Mouse (Mus musculus): ENCODE measurements around the gene C1ql4.

C1ql4 gene

DNA sequence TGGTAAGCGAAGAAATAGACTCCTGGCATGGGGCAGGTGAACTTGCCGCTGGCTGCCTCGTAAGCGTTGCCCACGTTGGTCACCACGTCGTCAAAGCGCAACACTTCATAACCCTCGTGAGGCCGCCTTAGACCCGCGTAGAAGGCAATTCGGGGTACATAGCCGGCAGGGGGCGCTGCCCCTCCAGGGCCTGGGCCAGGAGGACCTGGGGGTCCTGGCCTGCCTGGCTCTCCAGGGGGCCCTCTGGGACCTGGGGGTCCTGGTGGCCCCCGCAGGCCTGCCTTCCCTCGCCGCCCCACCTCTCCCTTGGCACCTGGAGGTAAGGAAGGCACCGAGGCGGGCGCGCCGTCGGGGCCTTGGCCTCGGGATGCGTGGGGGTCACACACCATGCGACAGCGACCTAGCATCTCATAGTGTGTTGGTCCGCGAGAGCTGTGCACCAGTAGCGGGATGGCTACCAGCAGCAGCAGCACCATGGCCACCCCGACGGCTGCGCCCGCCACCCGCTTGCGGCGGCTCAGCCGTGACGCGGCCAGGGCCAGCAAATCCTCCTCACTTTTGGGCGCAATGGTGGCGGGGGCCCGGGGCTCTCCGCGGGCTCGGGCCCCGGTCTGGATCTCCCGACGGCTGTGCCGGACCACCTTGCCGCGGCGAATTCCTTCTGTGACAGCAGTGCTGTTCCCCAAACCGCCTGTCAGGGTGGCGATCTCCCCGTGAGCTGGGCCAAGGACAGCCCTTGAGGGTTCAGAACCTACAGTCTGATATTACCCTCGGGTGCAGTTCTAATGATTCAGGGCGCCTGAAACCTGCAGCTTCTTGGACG lies at the start of gene C1ql4:
C1ql4 (minus strand) TSS at position 565 of the 823 bp plus-strand sequence.
- no peak for DNase-seq (ENCODE audit: low spot score in 2 of 2)

DNA sequence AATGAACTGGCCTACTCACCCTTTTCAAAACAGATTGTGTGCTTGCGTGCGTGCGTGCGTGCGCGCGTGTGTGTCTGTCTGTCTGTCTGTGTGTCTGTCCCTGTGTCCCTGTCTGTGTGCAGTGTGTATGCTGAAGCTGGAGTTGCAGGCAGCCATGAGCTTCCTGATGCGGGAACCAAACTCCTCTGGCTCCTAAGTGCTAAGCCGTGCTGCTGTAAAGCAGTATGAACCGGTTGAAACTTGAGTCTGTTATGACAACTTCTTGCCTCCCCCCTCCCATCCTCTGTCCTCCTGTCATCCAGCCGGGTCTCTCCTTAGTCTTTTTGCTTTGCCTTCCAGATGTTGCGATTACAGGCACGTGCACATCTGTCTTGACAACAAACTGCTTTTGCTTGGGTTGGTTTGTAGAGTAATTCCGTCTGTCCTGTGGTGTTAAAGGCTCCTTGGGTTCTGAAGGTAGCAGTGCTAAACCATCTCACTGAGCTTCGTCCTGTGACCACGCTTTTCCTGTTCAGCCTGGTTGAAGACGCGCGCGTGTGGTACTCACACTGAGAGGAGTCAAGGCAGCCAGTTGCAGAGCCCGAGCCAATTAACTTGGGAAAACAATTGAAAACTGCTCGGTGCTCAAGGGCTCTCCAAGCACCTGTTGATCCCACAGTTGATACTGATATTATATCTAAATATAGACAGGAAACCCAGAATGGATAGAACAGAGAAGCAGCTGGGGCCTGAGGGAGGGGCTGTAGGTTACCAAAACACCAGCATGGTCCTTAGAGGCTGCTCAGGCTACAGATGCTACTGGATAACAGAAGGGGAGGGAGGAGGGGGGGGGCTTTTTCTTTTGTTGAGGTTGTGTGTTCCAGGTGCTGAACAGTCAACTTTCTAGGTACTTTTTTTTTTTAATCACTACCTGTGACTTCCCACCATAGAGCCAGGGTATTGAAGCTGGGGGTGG lies 42.6 kb upstream of the C1ql4 start:
- no peak for DNase-seq (ENCODE audit: low spot score in 2 of 2)

DNA sequence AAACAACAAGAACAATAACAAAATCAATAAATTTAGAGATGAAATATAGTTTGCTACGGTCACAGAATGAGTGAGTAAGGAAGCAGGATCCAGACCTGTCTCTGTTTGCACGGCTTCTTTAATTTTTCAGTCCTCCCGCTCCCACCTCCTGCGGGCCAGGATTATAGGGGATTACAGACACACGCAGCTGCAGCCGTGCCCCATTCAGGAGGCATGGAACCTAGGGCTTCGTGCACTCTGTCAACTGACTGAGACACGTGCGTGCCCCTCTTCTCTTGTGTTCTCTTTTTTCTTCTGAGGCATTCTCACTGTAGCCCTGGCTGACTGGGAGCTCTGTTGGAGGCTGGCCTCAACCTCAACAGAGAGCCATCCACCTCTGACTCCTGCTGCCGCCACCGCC lies 41.8 kb upstream of the C1ql4 start:
- no peak for DNase-seq (ENCODE audit: low spot score in 2 of 2)

DNA sequence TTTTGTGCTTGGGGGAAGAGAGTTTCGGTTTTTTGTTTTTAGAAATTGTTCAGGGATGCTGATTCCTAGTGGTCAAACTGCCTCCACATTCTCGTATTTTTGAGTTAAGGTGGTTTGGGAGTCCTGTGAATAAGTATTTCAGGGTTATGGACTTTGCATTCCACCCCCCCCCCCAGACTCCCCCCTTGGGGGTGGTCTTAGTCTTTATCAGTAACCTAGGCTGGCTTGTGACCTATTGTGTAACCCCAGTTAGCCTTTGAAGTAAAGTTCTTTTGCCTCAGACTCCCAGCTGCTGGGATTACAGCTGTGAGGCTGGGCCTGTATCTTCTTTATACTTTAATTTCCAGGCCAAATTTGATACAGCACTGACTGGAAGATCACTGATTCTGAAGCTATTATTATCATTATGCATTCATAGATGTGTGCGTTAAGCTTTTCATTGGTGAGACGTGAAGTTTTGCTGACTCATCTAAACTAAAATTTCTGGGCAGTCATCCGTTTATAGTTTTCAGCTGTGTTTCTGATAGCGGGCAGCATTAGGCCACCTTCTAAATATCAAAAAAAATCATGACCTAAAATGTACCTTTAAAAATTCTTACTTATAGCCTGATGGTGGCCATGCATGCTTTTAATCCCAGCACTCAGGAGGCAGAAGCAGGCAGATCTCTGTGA lies 40.4 kb upstream of the C1ql4 start:
- no peak for DNase-seq (ENCODE audit: low spot score in 2 of 2)

DNA sequence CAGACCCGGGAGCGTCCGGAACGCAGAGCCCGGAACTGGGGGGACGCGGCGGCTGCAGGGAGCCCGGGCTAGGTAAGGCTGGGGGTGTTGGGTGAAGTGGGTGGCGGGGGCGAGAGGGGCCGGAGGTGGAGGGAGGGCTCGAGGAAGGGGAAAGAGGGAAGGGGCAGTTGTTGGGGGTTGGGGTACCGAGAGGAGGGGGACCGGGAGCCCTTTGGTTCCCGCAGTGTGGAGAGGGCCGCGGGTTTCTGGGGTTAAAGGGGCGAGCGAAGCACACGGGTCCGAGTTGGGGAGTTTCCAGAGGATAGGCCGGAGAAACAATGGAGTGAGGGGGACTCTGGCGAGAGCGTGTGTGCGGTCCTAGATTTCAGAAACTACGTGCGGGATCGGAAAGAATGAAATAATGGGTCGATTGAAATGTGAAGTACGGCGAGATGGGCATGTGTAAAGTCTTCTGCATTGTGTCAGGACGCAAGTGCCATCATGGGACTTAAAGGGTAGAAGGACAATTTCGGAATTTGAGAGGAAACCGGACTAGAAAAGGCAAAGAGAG lies 39.3 kb upstream of the C1ql4 start:
- DNase-seq (ENCODE audit: low spot score in 2 of 2), result no peak

DNA sequence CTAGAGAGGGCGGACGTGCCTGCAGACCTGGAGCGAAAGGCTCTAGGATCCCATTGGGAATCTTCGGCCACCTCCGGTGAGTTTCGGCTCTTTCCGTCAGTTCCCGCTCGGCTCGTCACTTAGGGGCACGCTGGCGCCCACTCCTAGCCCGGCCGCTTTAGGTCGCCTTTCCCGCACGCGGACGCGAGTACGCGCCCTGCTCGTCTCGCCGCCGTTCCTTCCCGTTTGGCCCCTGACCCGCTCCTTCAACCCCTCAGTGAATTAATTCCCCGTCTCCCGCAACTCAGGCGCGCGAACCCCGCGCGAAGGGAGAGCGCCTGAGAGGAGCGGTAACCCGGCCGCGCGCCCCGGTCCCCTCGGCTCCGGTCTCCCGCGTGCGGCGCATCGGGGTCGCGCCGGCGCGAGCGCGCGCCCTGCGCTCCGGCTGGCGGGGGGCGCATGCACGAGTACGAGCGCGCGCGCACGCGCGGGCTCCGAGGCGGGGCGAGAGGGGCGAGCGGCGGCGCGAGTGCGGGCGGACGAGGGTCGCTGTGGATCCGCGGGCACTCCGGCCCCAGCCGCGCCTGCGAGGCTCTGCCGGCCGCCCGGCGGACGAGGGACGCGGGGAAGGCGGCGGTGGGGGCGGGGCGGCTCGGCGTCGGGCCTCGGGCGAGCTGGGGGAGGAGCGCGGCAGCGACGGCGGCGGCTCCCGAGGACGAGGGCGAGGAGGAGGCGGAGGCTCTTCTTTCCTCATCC lies 38.6 kb upstream of the C1ql4 start:
- DNase-seq (ENCODE audit: low spot score in 2 of 2), result peak; percentile 7 to 14

DNA sequence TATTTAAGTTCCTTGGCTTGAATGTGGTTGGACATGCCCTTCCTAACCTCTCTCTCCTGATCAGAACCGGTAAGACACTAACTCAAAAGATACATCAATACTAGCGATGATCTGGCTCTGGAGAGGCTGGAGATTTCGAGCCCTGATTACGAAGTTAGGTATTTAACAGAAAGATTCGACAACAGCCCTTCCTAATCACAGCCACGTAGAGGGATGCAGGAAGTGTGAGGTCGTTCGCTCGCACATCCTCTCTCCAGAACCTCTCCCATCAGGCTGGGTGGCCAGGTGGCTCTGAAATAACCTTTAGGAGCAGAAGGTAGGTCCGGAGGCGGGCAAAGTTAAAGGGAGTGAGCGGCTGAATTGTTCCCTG lies 38.1 kb upstream of the C1ql4 start, which contains the start of gene Spats2:
Spats2 (plus strand) TSS at position 206 of the 370 bp plus-strand sequence.
- DNase-seq (ENCODE audit: low spot score in 2 of 2), result no peak

DNA sequence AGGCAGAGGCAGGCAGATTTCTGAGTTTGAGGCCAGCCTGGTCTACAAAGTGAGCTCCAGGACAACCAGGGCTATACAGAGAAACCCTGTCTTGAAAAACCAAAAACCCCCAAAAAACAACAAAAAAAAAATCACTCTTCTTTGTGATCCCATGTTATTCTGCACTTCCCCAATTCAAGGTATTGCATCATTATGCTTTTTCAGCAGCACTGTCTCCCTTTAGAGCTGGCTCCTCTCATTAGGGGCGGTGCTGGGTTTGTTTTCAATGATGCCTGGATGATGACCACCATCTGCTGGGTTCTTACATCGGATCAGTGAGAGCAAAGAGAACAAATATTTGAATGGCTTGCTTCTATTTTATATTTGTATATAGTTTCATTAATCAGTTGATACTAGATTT lies 35.0 kb upstream of the C1ql4 start:
- no peak for DNase-seq (ENCODE audit: low spot score in 2 of 2)

DNA sequence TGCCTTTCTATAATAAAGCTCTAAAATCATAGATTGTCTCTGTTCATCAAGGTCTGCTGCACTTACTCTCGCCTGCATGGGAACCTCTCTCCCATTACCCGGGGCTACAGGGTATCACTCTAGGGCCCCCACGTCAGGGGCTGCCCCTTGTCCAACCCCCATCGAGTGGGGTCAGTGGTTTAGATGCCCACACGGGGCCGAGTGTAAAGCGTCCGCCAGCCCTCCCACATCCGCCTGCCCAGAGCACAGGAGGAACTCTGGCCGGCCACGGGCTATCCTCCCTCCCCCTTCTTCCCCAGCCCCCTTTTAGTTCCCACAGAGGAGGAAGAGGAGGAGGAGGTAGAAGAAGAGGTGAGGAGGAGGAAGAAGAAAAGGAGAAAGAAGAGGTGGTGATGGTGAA lies 33.2 kb upstream of the C1ql4 start:
- no peak for DNase-seq (ENCODE audit: low spot score in 2 of 2)

DNA sequence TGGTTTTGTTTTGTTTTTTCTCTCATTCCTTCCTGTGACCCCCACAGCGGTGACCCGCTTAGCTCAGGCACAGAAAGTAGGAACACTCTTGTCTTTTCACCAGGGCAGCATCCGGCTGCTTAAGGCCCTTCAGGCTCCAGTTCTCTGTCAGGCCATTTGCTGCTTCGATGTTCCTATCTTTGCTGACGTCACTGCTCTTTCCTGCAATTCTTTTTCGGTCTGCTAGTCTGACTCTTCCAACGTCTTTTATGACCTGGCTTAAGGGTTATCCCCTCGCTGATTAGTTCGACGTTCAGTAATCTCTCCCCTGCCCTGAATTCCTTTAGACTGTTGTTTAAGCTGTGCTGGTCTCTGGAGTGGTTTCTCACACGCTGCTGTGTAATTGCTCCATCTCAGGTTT lies 28.9 kb upstream of the C1ql4 start:
- no peak for DNase-seq (ENCODE audit: low spot score in 2 of 2)

DNA sequence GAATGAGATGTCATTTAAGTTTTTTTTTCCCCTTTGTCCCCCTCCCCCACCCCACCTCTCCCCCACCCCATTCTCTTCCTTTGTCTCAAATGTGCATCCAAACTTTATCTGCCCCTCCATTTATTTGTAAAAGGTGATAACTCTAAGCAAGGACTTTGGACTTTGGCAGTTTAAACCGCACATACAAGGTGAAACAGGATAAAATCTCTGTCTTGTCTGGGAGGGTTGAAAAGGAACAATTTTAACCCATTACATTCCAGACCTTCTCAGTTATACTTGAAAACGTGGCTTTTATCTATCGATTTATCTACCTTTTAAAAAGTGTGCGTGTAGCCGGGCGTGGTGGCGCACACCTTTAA lies 27.4 kb upstream of the C1ql4 start:
- DNase-seq (ENCODE audit: low spot score in 2 of 2), result no peak

DNA sequence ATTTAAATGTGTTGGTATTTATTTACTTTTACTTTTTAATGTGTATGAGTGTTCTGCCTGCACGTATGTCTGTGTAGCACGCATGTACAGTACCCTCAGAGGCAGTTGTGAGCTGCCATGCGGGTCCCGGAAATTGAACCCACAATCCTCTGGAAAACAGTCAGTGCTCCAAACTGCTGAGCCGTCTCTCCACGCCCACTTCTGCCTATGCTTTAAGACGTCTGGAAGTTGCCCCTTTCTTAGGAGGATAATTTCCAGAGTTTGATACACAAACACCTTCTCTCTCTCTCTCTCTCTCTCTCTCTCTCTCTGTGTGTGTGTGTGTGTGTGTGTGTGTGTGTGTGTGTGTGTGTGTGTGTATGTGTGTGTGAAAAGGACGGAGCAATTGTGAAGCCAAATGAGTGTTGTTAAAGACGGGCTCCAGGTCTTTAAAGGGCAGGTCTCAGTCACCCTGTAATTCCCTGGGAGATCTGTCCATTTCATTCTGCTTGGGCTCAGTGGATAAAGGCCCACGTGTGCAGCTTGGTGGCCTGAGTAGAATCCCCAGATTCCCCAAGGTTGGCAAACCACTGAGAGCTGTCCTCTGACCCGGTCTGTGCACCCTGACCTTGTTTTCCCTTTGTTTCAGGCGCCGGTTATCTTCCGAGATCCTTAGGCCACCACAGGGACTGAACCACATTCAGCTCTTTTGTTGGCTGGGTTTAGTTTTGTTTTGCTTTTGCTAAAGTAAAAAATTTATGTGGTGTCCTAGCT lies 26.9 kb upstream of the C1ql4 start:
- DNase-seq (ENCODE audit: low spot score in 2 of 2), result no peak

DNA sequence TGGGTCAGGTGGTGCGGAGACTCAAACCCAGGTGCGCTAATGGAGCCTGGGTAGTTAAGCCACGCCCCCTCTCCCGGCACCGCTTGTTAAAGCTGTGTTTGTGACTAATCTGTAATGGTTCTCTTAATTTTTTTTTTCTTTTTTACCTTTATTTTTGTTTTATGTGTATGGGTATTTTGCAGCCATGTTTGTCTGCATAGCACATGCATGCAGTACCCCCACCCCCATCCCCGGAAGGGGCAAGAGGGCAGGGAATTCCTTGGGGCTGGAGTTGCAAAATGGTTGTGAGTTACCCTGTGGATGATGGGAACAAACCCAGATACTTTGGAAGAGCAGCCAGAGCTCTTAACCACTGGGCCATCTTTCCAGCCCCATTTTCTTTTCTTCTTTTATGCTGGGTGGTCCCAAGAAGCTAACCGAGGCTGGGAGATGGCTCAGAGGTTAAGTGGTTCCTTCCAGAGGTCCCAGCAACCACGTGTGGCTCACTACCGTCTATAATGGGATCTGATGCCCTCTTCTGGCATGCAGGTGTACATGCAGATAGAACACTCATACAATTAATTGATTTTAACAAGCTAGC lies 25.9 kb upstream of the C1ql4 start:
- DNase-seq (ENCODE audit: low spot score in 2 of 2), result no peak

DNA sequence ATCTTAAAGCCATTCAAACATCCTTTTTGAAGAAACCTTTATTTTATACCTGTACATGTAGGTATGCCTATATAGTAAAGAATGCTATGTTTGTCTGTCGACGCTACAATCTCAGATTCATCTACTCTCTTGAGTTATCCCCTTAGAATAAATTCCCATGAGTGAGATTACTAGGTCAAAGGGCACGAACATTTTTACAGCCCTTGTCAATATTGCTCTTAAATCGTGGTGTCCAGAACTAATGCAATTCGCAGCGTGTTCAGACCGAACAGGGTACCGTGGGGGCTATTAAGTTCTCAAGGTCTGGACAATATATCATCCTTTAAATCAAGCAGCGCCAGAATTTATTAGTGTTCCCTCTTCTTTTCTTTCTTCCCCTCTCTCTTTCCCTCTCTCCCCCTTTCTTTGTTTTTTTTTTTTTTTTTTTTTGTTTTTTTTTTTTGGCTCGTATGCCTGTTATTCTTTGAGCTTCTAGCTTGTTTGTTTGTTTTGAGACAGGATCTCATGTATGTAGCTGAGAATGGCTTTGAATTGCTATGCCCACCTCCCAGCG lies 25.3 kb upstream of the C1ql4 start:
- no peak for DNase-seq (ENCODE audit: low spot score in 2 of 2)

DNA sequence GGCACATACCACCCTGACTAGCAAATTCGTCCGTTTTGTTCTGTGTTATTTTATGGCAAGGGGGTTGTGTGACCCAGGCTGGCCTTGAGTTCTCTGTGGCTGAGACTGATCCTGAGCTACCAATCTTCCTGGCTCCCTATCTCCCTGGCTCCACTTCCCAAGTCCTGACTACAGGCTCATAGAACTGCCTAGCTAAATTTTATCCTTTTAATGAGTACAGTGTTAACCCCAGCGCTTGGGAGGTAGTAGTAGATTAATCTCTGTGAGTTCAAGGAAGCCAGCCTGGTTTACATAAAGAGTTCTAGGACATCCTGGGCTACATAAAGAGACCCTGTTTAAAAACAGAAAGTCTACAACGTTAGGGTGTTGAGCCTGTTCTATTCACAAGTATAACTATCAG lies 24.2 kb upstream of the C1ql4 start:
- DNase-seq (ENCODE audit: low spot score in 2 of 2), result no peak

DNA sequence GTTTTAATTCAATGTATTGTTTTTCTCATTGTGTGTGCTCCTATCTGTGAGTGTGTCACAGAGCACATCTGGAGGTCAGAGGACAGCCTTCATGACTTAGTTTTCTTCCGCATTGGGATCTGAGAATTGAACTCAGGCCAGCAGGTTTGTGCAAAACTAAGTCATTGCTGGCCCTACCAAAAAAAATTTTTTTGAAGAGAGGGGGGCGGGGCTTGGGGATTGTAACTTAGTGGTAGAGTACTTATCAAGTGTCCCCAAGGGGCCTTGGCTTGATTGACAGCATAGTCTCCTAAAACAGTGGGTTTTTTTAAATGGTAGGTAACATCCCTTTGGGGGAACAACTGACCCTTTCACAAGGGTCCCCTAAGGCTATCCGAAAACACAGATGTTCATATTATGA lies 23.5 kb upstream of the C1ql4 start:
- DNase-seq (ENCODE audit: low spot score in 2 of 2), result no peak

DNA sequence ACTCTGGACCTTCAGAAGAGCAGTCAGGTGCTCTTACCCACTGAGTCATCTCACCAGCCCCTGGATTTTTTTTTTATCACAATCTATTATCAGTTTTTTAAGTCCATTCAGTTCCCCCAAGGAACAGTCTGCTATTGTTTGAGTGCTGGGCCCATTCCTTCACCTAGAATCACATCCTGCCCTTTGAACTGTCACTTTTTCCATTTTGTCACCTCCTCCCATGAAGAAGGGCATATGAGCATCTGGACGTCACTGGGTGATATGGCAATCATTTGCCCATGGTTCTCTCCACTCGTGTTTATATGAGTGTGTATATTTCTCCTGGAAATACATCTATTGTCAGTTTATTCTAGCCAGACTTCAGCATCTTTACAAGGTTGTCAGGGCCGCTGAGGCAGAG lies 20.2 kb upstream of the C1ql4 start:
- DNase-seq (ENCODE audit: low spot score in 2 of 2), result no peak

DNA sequence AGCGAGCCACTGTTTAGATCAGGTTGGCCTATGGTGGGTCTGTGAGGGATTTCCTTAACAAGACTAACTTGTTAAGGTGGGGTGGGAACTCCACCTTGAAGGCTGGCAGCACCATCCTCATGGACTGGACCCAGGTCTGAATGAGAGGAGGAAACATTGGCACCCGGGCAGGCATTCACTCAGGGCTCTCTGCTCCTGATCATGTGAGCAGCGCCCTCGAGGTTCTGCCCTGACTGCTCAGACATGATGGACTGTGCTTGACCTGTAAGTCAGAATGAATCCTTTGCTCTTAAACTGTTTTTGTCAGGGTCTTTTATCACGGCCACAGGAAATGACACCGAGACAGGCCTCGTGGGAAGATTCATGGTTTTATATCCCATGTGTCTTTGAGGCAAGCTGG lies 17.6 kb upstream of the C1ql4 start:
- DNase-seq (ENCODE audit: low spot score in 2 of 2), result no peak

DNA sequence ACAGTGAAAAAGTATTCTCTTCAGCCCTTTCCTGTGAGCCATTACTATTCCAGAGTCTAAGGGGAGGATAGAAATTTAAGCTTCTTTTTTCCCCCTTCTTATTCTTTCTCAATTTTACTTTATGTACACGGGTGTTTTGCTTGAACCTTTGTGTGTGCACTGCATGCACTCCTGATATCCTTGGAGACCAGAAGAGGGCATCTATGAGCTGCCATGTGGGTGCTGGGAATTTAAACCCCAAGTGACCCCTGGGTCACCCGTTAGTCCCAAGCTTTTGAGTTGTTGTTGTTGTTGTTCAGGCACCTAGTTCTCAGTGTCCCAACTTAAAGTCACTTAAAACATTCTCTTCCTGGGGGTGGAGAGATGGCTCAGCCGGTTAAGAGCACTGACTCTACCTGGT lies 12.4 kb upstream of the C1ql4 start:
- no peak for DNase-seq (ENCODE audit: low spot score in 2 of 2)

DNA sequence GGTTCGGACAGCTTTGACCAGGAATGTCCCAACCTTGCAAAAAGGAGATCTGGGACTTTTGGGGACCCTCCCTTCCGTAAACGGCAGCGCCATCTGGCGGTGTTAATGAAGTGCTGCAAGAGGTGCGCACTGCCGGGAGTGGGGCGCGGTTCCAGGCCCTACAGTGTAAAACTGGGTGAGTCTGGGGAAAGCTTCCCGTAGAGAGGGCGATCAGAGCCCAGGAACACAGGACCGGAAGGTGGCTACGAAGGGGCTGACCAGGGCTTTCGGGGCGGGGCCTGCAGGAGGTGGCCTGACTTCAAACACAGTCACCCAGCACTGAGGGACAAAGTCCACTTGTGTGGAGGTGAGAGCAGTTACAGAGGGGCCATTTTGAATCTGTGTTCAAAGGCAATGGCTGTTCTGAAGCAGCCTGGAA lies 11.5 kb upstream of the C1ql4 start:
- DNase-seq (ENCODE audit: low spot score in 2 of 2), result no peak

All from spleen, postnatal 36 days (tissue).